Mouse (Mus musculus) stomach, embryonic 15.5 days (tissue): ENCODE measurements around the gene Macf1. TPM values are rescaled to one million over a fixed set of nuclear protein-coding genes. Genes with fewer than 3 reads are reported as not detected.
A peak's percentile ranks its signal among the peaks of the same experiment; 100 is the strongest.
"Not testable (repeated sequence)": the region's sequence is repeated elsewhere in the genome, so short reads cannot be mapped to it uniquely, and the experiment has no call there.

Experiments
- ATAC-seq: fragments of 200-750 bp; cut with Nextera tagmentation; 2 replicates; pipeline ENCODE4 v1.8.0; 2017; ENCODE audit warnings: low read depth, moderate number of reproducible peaks, moderate TSS enrichment; ENCODE audit not compliant: insufficient read depth, low FRiP score
- H3K27ac ChIP-seq: fragments of 300-500 bp; sonication (generic); 2 replicates; pipeline ENCODE4 v1.5.1; 2015; ENCODE audit warnings: mild to moderate bottlenecking, inconsistent platforms
- H3K27me3 ChIP-seq: fragments of 300-500 bp; sonication (generic); replicated peaks from 2 replicates; pipeline ENCODE4 v1.6.1; 2015; ENCODE audit warnings: inconsistent platforms
- H3K36me3 ChIP-seq: fragments of 300-500 bp; sonication (generic); 2 replicates; pipeline ENCODE4 v1.6.1; 2015; ENCODE audit warnings: inconsistent platforms
- H3K4me1 ChIP-seq: fragments of 300-500 bp; sonication (generic); 2 replicates; pipeline ENCODE4 v1.6.1; 2015; ENCODE audit warnings: inconsistent platforms
- H3K4me2 ChIP-seq: fragments of 300-500 bp; sonication (generic); 2 replicates; pipeline ENCODE4 v1.6.1; 2015; ENCODE audit warnings: mild to moderate bottlenecking, inconsistent platforms
- H3K4me3 ChIP-seq: fragments of 300-500 bp; sonication (generic); replicated peaks from 2 replicates; pipeline ENCODE4 v1.5.1; 2015; ENCODE audit warnings: inconsistent platforms
- H3K9ac ChIP-seq: fragments of 300-500 bp; sonication (generic); 2 replicates; pipeline ENCODE4 v1.6.1; 2015; ENCODE audit warnings: inconsistent platforms
- H3K9me3 ChIP-seq: fragments of 300-500 bp; sonication (generic); 2 replicates; pipeline ENCODE4 v1.6.1; 2016; ENCODE audit warnings: inconsistent platforms
- WGBS: fragments of 180-500 bp; shearing (Covaris S2); methylation state at CpG from one replicate; pipeline ENCODE4 v1.1.7; 2015; 5-methylcytosine and 5-hydroxymethylcytosine counted together
- polyA plus RNA-seq: library from polyadenylated mRNA; unstranded; fragments of >200 nt; fragmentation: Nextera tagmentation; extraction: Ambion mirVana; gene quantifications from 2 replicates; pipeline ENCODE4 v1.2.1, GENCODE M21; 2015

Macf1 gene
- polyA plus RNA-seq, 1 experiment from 2014 or later, result 34.6 TPM

- Histone ChIP-seq H3K4me1 (peaks cover 27% of the 10 kb centered on the region), H3K4me3 (no peak overlapping the region), H3K36me3 (no peaks in the 10 kb centered on the region), H3K27me3 (no peaks in the 10 kb centered on the region), H3K9ac (no peak overlapping the region), H3K27ac (0 out of 2 replicates have a peak overlapping the region, but pooled peaks have one; percentile 13), H3K4me2 (no peak overlapping the region), H3K9me3 (no peaks in the 10 kb centered on the region)
- no peak for ATAC-seq
- WGBS, result 84% methylated on average over 1 of the region's 1 CpGs
Measured at GRCm38 (mm10) chr4:123666517-123666916, 17.6 kb downstream of the Macf1 start.

- no peaks in the 10 kb centered on the region for H3K27me3 ChIP-seq
- peak overlapping the region; percentile 92 for H3K4me3 ChIP-seq
- ATAC-seq, result no peak
- H3K9ac ChIP-seq, result peak overlapping the region; percentile 92; the same call in 1 of the 2 replicates
- peak overlapping the region; percentile 98 for H3K27ac ChIP-seq
- H3K9me3 ChIP-seq, result no peaks in the 10 kb centered on the region
- peak overlapping the region; percentile 86 for H3K4me2 ChIP-seq
- H3K4me1 ChIP-seq, result peaks cover 27% of the 10 kb centered on the region
- no peaks in the 10 kb centered on the region for H3K36me3 ChIP-seq
- WGBS, result 39% methylated on average over 11 of the region's 11 CpGs
Measured at GRCm38 (mm10) chr4:123665681-123666278, 18.4 kb downstream of the Macf1 start.

- ATAC-seq, result peak; percentile 15; the same call in 1 of the 2 replicates
- H3K9ac ChIP-seq, result peak overlapping the region; percentile 92
- H3K4me3 ChIP-seq, result peak overlapping the region; percentile 92
- peaks cover 27% of the 10 kb centered on the region for H3K4me1 ChIP-seq
- no peaks in the 10 kb centered on the region for H3K27me3 ChIP-seq
- H3K36me3 ChIP-seq, result no peaks in the 10 kb centered on the region
- peak overlapping the region; percentile 98 for H3K27ac ChIP-seq
- no peaks in the 10 kb centered on the region for H3K9me3 ChIP-seq
- under 1% methylated on average over 52 of the region's 58 CpGs for WGBS
- H3K4me2 ChIP-seq, result peak overlapping the region; percentile 86
Measured at GRCm38 (mm10) chr4:123664951-123665661, 19.1 kb downstream of the Macf1 start.

GRCm38 (mm10) chr4:123664021-123664950, 19.9 kb downstream of the Macf1 start:
- Histone ChIP-seq H3K4me2 (peak overlapping the region; percentile 86), H3K9ac (peak overlapping the region; percentile 92), H3K4me3 (peak overlapping the region; percentile 92), H3K4me1 (peaks cover 27% of the 10 kb centered on the region), H3K27me3 (no peaks in the 10 kb centered on the region), H3K27ac (peak overlapping the region; percentile 98), H3K36me3 (no peaks in the 10 kb centered on the region), H3K9me3 (no peaks in the 10 kb centered on the region)
- ATAC-seq, result peak; percentile 80
- under 1% methylated on average over 118 of the region's 125 CpGs for WGBS

GRCm38 (mm10) chr4:123663688-123663965, 20.5 kb downstream of the Macf1 start:
- peak overlapping the region; percentile 92; the same call in 1 of the 2 replicates for H3K9ac ChIP-seq
- peak overlapping the region; percentile 98 for H3K27ac ChIP-seq
- H3K36me3 ChIP-seq, result no peaks in the 10 kb centered on the region
- H3K4me2 ChIP-seq, result peak overlapping the region; percentile 86
- H3K9me3 ChIP-seq, result no peaks in the 10 kb centered on the region
- peak overlapping the region; percentile 92 for H3K4me3 ChIP-seq
- ATAC-seq, result no peak
- H3K27me3 ChIP-seq, result no peaks in the 10 kb centered on the region
- peaks cover 27% of the 10 kb centered on the region for H3K4me1 ChIP-seq
- 0% methylated on average over 12 of the region's 12 CpGs for WGBS

GRCm38 (mm10) chr4:123662914-123663687, 21.1 kb downstream of the Macf1 start:
- ATAC-seq, result no peak
- Histone ChIP-seq H3K4me1 (peaks cover 27% of the 10 kb centered on the region), H3K4me2 (peak overlapping the region; percentile 86), H3K27me3 (no peaks in the 10 kb centered on the region), H3K27ac (peak overlapping the region; percentile 98), H3K9me3 (no peaks in the 10 kb centered on the region), H3K36me3 (no peaks in the 10 kb centered on the region), H3K4me3 (peak overlapping the region; percentile 92), H3K9ac (peak overlapping the region; percentile 92; the same call in 1 of the 2 replicates)
- WGBS, result 7% methylated on average over 15 of the region's 15 CpGs

GRCm38 (mm10) chr4:123658175-123658574, 26.0 kb downstream of the Macf1 start:
- Histone ChIP-seq H3K4me1 (peaks cover 14% of the 10 kb centered on the region), H3K9ac (no peak overlapping the region), H3K4me2 (no peak overlapping the region), H3K4me3 (no peak overlapping the region), H3K27ac (no peak overlapping the region), H3K9me3 (no peaks in the 10 kb centered on the region), H3K27me3 (no peaks in the 10 kb centered on the region), H3K36me3 (no peaks in the 10 kb centered on the region)
- 77% methylated on average over 1 of the region's 1 CpGs for WGBS
- no peak for ATAC-seq

- H3K4me3 ChIP-seq, result no peak overlapping the region
- H3K9me3 ChIP-seq, result no peaks in the 10 kb centered on the region
- WGBS, result 78% methylated on average over 5 of the region's 5 CpGs
- H3K27me3 ChIP-seq, result no peaks in the 10 kb centered on the region
- peak; percentile 14; the same call in 1 of the 2 replicates for ATAC-seq
- H3K36me3 ChIP-seq, result no peaks in the 10 kb centered on the region
- no peak overlapping the region for H3K4me2 ChIP-seq
- no peak overlapping the region for H3K27ac ChIP-seq
- H3K4me1 ChIP-seq, result no peaks in the 10 kb centered on the region; the same call in 1 of the 2 replicates
- H3K9ac ChIP-seq, result no peak overlapping the region
Measured at GRCm38 (mm10) chr4:123655245-123655644, 28.9 kb downstream of the Macf1 start.

- Histone ChIP-seq H3K4me2 (no peak overlapping the region), H3K4me3 (no peak overlapping the region), H3K27me3 (no peaks in the 10 kb centered on the region), H3K27ac (no peak overlapping the region), H3K36me3 (no peaks in the 10 kb centered on the region), H3K9me3 (no peaks in the 10 kb centered on the region), H3K4me1 (no peaks in the 10 kb centered on the region; the same call in 1 of the 2 replicates), H3K9ac (no peak overlapping the region)
- no peak for ATAC-seq
- WGBS, result 83% methylated on average over 4 of the region's 4 CpGs
Measured at GRCm38 (mm10) chr4:123654566-123654965, 29.6 kb downstream of the Macf1 start.

GRCm38 (mm10) chr4:123653446-123653845, 30.7 kb downstream of the Macf1 start:
- H3K27ac ChIP-seq, H3K4me1 ChIP-seq, ATAC-seq, H3K4me3 ChIP-seq, H3K27me3 ChIP-seq, H3K9me3 ChIP-seq, H3K4me2 ChIP-seq, H3K36me3 ChIP-seq, H3K9ac ChIP-seq: not testable (repeated sequence)
- 89% methylated on average over 5 of the region's 5 CpGs for WGBS

GRCm38 (mm10) chr4:123652130-123652529, 32.0 kb downstream of the Macf1 start:
- Histone ChIP-seq H3K36me3 (no peaks in the 10 kb centered on the region), H3K4me1 (no peaks in the 10 kb centered on the region; the same call in 1 of the 2 replicates), H3K27me3 (no peaks in the 10 kb centered on the region), H3K4me2 (no peak overlapping the region), H3K27ac (no peak overlapping the region), H3K9me3 (no peaks in the 10 kb centered on the region), H3K9ac (no peak overlapping the region), H3K4me3 (no peak overlapping the region)
- WGBS, result 68% methylated on average over 3 of the region's 3 CpGs
- ATAC-seq, result no peak
